Mouse (Mus musculus): ENCODE measurements around the gene Ror2.

Gene Ror2

DNA sequence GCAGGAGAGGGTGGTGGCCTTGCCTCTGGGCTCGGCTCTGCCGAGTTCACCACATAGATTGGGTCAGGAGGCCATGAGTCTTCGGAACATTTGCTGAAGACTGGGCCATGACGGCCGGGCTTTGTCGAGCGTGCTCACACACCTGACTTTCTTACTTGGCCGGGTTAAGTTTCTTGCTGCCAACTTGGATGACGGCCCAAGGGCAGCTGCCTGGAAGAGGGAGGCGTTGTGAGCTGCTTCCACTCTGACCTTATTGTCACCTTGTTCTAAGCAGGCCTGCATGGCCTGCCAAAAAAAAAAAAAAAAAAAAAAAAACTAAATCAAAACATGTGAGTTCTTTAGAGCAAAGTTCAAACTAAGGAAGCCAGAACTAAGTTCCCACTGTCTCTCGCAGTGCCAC, 218.0 kb downstream of the Ror2 start:
- no peak for DNase-seq (ENCODE audit: low read depth)

- no peak for DNase-seq (ENCODE audit: low read depth)
Observed at GRCm38 (mm10) chr13:53065122-53065521, 220.8 kb downstream of the Ror2 start.

DNA sequence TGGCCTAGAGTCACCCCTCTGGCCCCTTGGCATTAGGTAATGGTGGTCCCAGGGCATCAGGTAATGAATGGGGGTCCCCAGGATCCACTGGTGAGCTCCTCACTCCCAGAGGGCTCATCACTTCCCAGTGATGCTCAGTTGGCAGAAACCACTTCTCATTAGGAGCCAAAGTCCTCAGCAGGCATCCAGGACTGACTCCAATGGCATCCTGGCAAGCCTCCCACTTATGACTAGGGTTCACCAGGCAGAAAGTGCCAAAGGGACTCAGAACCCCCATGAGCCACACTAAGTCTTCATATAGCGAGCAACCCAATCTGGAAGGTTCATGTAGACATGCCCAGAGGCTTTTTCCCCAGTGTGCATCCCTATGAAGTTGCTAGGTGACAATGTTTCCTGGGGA, 221.2 kb downstream of the Ror2 start:
- no peak for DNase-seq (ENCODE audit: low read depth)
